Mouse (Mus musculus): ENCODE data around the gene Ubqln1.
"Not testable (repeated sequence)": the region's sequence is repeated elsewhere in the genome, so short reads cannot be mapped to it uniquely, and the experiment has no call there.

Ubqln1 gene

GRCm38 (mm10) chr13:58149629-58150028 is 65.8 kb downstream of the Ubqln1 start:
- no peak for DNase-seq

GRCm38 (mm10) chr13:58149033-58149558 is 66.4 kb downstream of the Ubqln1 start:
- no peak for DNase-seq

GRCm38 (mm10) chr13:58148256-58148831 is 67.1 kb downstream of the Ubqln1 start:
- DNase-seq = no peak

GRCm38 (mm10) chr13:58147760-58148159 is 67.7 kb downstream of the Ubqln1 start:
- DNase-seq = no peak

- DNase-seq = not testable (repeated sequence)
Observed at GRCm38 (mm10) chr13:58146603-58147002, 68.8 kb downstream of the Ubqln1 start.

- no peak for DNase-seq
Observed at GRCm38 (mm10) chr13:58131692-58132091, 83.8 kb downstream of the Ubqln1 start.

GRCm38 (mm10) chr13:58129687-58130246 is 85.7 kb downstream of the Ubqln1 start:
- DNase-seq = no peak

- peak; percentile 96 for DNase-seq
Observed at GRCm38 (mm10) chr13:58128768-58129671, 86.4 kb downstream of the Ubqln1 start.

GRCm38 (mm10) chr13:58128396-58128767 is 87.1 kb downstream of the Ubqln1 start, which contains the start of gene Hnrnpa0:
Gene Hnrnpa0 (minus strand): TSS chr13:58128556.
- peak; percentile 92 for DNase-seq

- DNase-seq = peak; percentile 62
Observed at GRCm38 (mm10) chr13:58127766-58128361, 87.6 kb downstream of the Ubqln1 start.

- DNase-seq = no peak
Observed at GRCm38 (mm10) chr13:58126862-58127765, 88.3 kb downstream of the Ubqln1 start.
